13 mouse cellular contexts compared by ENCODE assay signal in genomic region chr17:26705463-26706359, GRCm38 (mm10). TPM values are rescaled to one million over a fixed set of nuclear protein-coding genes. Genes with fewer than 3 reads are reported as not detected.
A peak's percentile ranks its signal among the peaks of the same experiment; 100 is the strongest.
DNase-seq lines count a peak whose midpoint lies in the region; ATAC-seq lines count a peak whose summit lies in the region.
"Had no signal": no experiment of that assay in that cellular context is flagged by ENCODE, and none has a peak within 500 bp of the region (broad histone marks: within the 10 kb centered on the region; RNA-seq: fewer than 3 reads in every experiment).

No protein-coding gene starts in this region.

- H3K9me3 ChIP-seq in heart, embryonic 16.5 days (replicated peaks; ENCODE audit: control insufficient read depth, low read length), result no peaks in the 10 kb centered on the region
- 0 out of 2 replicates have a peak, but pooled peaks cover 5% of the 10 kb centered on the region for H3K9me3 ChIP-seq in liver, embryonic 12.5 days (replicated peaks)
- H3K9me3 ChIP-seq in forebrain, embryonic 14.5 days (replicated peaks; ENCODE audit: control insufficient read depth, low read length), result no peaks in the 10 kb centered on the region
- H3K9me3 ChIP-seq: embryonic facial prominence, embryonic 15.5 days; lung, embryonic 15.5 days; midbrain, embryonic 12.5 days; neural tube, embryonic 12.5 days had no signal

- H3K9ac ChIP-seq in heart, embryonic 16.5 days (ENCODE audit: low read length), result no peak overlapping the region
- H3K9ac ChIP-seq in liver, embryonic 12.5 days, result no peak overlapping the region; the same call in 1 of the 2 replicates
- no peak overlapping the region for H3K9ac ChIP-seq in forebrain, embryonic 14.5 days (ENCODE audit: low read length)
- H3K9ac ChIP-seq: embryonic facial prominence, embryonic 15.5 days; lung, embryonic 15.5 days; midbrain, embryonic 12.5 days; neural tube, embryonic 12.5 days had no signal

- no peak for ATAC-seq in heart, embryonic 16.5 days (replicated peaks; ENCODE audit: extremely low read depth, insufficient read depth, low FRiP score)
- peak; percentile 31; the same call in 1 of the 2 replicates for ATAC-seq in liver, embryonic 12.5 days
- no peak for ATAC-seq in forebrain, embryonic 14.5 days

- H3K4me3 ChIP-seq in heart, embryonic 16.5 days (ENCODE audit: low read length), result no peak overlapping the region
- no peak overlapping the region for H3K4me3 ChIP-seq in liver, embryonic 12.5 days
- no peak overlapping the region for H3K4me3 ChIP-seq in forebrain, embryonic 14.5 days (ENCODE audit: low read depth, low read length)
- H3K4me3 ChIP-seq: embryonic facial prominence, embryonic 15.5 days; lung, embryonic 15.5 days; midbrain, embryonic 12.5 days; neural tube, embryonic 12.5 days had no signal

- H3K4me1 ChIP-seq in heart, embryonic 16.5 days (ENCODE audit: control insufficient read depth, insufficient read depth, low read length), result peaks cover 38% of the 10 kb centered on the region
- peaks cover 58% of the 10 kb centered on the region for H3K4me1 ChIP-seq in liver, embryonic 12.5 days
- no peaks in the 10 kb centered on the region; the same call in 1 of the 2 replicates for H3K4me1 ChIP-seq in forebrain, embryonic 14.5 days (ENCODE audit: control insufficient read depth, insufficient read depth, low read length)
- H3K4me1 ChIP-seq: embryonic facial prominence, embryonic 15.5 days; lung, embryonic 15.5 days; neural tube, embryonic 12.5 days had no signal

- H3K36me3 ChIP-seq in heart, embryonic 16.5 days (ENCODE audit: control insufficient read depth, insufficient read depth), result peaks cover 3% of the 10 kb centered on the region; the same call in 1 of the 2 replicates
- H3K36me3 ChIP-seq in liver, embryonic 12.5 days, result peaks cover 26% of the 10 kb centered on the region
- peaks cover 11% of the 10 kb centered on the region for H3K36me3 ChIP-seq in forebrain, embryonic 14.5 days (ENCODE audit: control insufficient read depth, insufficient read depth, low read length)
- H3K36me3 ChIP-seq: lung, embryonic 15.5 days had no signal

- 39% methylated on average over 11 of the region's 11 CpGs for WGBS in heart, embryonic 16.5 days
- 44% methylated on average over 11 of the region's 11 CpGs for WGBS in liver, embryonic 12.5 days (ENCODE audit: insufficient replicate concordance)
- 75% methylated on average over 11 of the region's 11 CpGs for whole genome bisulfite sequencing in forebrain, embryonic 14.5 days

- peak overlapping the region; percentile 68 for H3K27ac ChIP-seq in heart, embryonic 16.5 days (ENCODE audit: low read length)
- peak overlapping the region; percentile 76 for H3K27ac ChIP-seq in liver, embryonic 12.5 days
- no peak overlapping the region for H3K27ac ChIP-seq in forebrain, embryonic 14.5 days (ENCODE audit: low read depth, low read length)
- H3K27ac ChIP-seq: embryonic facial prominence, embryonic 15.5 days; lung, embryonic 15.5 days; midbrain, embryonic 12.5 days; neural tube, embryonic 12.5 days had no signal

- no peak overlapping the region for H3K4me2 ChIP-seq in heart, embryonic 16.5 days (ENCODE audit: low read depth, low read length)
- peak overlapping the region; percentile 7; the same call in 1 of the 2 replicates for H3K4me2 ChIP-seq in liver, embryonic 12.5 days
- no peak overlapping the region for H3K4me2 ChIP-seq in forebrain, embryonic 14.5 days (ENCODE audit: low read length)
- H3K4me2 ChIP-seq: embryonic facial prominence, embryonic 15.5 days; lung, embryonic 15.5 days; midbrain, embryonic 12.5 days; neural tube, embryonic 12.5 days had no signal

- DNase-seq in heart, postnatal 4 days, result no peak
- peak; percentile 60 for DNase-seq in testis, postnatal 14 days (ENCODE audit: low spot score)
- DNase-seq in testis, postnatal 10 days (ENCODE audit: low spot score), result no peak
- DNase-seq in thymus, adult 18-20 months, result no peak
- DNase-seq in forebrain, embryonic 14.5 days (ENCODE audit: low spot score), result no peak
- DNase-seq: cerebellum, postnatal 14 days; right cerebral cortex, adult 18-20 months had no signal

- no peaks in the 10 kb centered on the region for H3K27me3 ChIP-seq in heart, embryonic 16.5 days (ENCODE audit: control insufficient read depth, insufficient read depth, low read length)
- H3K27me3 ChIP-seq in liver, embryonic 12.5 days (replicated peaks), result no peaks in the 10 kb centered on the region
- H3K27me3 ChIP-seq in forebrain, embryonic 14.5 days (replicated peaks; ENCODE audit: control insufficient read depth, insufficient read depth, low read length), result no peaks in the 10 kb centered on the region
- H3K27me3 ChIP-seq: embryonic facial prominence, embryonic 15.5 days; lung, embryonic 15.5 days; midbrain, embryonic 12.5 days; neural tube, embryonic 12.5 days had no signal

RNA-seq across cellular contexts. Expression of gene Crebrf, which starts 9.7 kb away (rescaled TPM):
- polyA plus RNA-seq in heart, embryonic 16.5 days (2015; fragmentation: Nextera tagmentation; extraction: Ambion mirVana), result 5.9 and 6.4 TPM in 2 replicates
- 10 to 100 TPM; 17.5 to 20.8 TPM for total RNA-seq in heart, postnatal 4 days (2021)
- 1.7 and 2.1 TPM in 2 replicates for polyA plus RNA-seq in liver, embryonic 12.5 days (2016; fragmentation: Nextera tagmentation; extraction: Ambion mirVana)
- polyA plus RNA-seq in forebrain, embryonic 14.5 days (2014; fragmentation: Nextera tagmentation; extraction: Ambion mirVana), result 10.0 and 12.8 TPM in 2 replicates

RNA-seq across cellular contexts. Expression of gene Atp6v0e, which starts 42.7 kb away (rescaled TPM):
- polyA plus RNA-seq in heart, embryonic 16.5 days (2015; fragmentation: Nextera tagmentation; extraction: Ambion mirVana), result 216 and 249 TPM in 2 replicates
- total RNA-seq in heart, postnatal 4 days (2021), result 10 to 100 TPM; 85.3 to 85.5 TPM
- polyA plus RNA-seq in liver, embryonic 12.5 days (2016; fragmentation: Nextera tagmentation; extraction: Ambion mirVana), result 177 and 179 TPM in 2 replicates
- polyA plus RNA-seq in forebrain, embryonic 14.5 days (2014; fragmentation: Nextera tagmentation; extraction: Ambion mirVana), result 154 and 185 TPM in 2 replicates
